Mouse (Mus musculus): ENCODE data around the gene Sh2d2a. TPM values are rescaled to one million over a fixed set of nuclear protein-coding genes. Genes with fewer than 3 reads are reported as not detected.

The Sh2d2a gene
- total RNA-seq (2014; rRNA removed; ENCODE audit: low replicate concordance) (1.7 TPM in 1 of 2 replicates, not detected in the other), polyA plus RNA-seq (2015; fragmentation: Nextera tagmentation; extraction: Ambion mirVana) (0.08 and 0.10 TPM in 2 replicates)

GRCm38 (mm10) chr3:87846650-87847110, at the start of gene Sh2d2a:
Sh2d2a (plus strand) TSS chr3:87846755.
- H3K27ac ChIP-seq (ENCODE audit: low read depth), result peak within 1 kb of the TSS; percentile 55; the same call in 1 of the 2 replicates
- H3K4me1 ChIP-seq (ENCODE audit: control insufficient read depth, insufficient read depth), result peaks cover 4% of the 10 kb centered on the region; the same call in 1 of the 2 replicates
- WGBS, result 60% methylated on average over 7 of the region's 7 CpGs
- H3K27me3 ChIP-seq (ENCODE audit: control insufficient read depth, insufficient read depth, low read length), result no peaks in the 10 kb centered on the region
- no peaks in the 10 kb centered on the region for H3K36me3 ChIP-seq (replicated peaks; ENCODE audit: control insufficient read depth, insufficient read depth, low read length)
- no peak for TF ChIP-seq CTCF (IDR thresholded peaks at IDR 0.05; ENCODE audit: low read depth)
- no peak for TF ChIP-seq EP300 (IDR thresholded peaks at IDR 0.05; ENCODE audit: low read depth)
- H3K4me3 ChIP-seq (ENCODE audit: low read depth, low read length), result no peak within 1 kb of the TSS; the same call in 1 of the 2 replicates
- H3K9ac ChIP-seq (replicated peaks; ENCODE audit: low read depth, low read length), result no peak within 1 kb of the TSS
- H3K9me3 ChIP-seq (replicated peaks; ENCODE audit: control insufficient read depth, low read length), result no peaks in the 10 kb centered on the region
- no peak for ATAC-seq (ENCODE audit: insufficient read depth, low read depth)
- peak within 1 kb of the TSS; percentile 22; the same call in 1 of the 2 replicates for H3K4me2 ChIP-seq (ENCODE audit: low read depth, low read length)
- DNase-seq (ENCODE audit: low spot score), result peak; percentile 17

GRCm38 (mm10) chr3:87801681-87802080, 44.9 kb upstream of the Sh2d2a start:
- Histone ChIP-seq H3K4me2 (ENCODE audit: low read depth, low read length) (no peak overlapping the region), H3K4me1 (ENCODE audit: control insufficient read depth, insufficient read depth) (no peaks in the 10 kb centered on the region), H3K27me3 (ENCODE audit: control insufficient read depth, insufficient read depth, low read length) (peaks cover 94% of the 10 kb centered on the region), H3K4me3 (ENCODE audit: low read depth, low read length) (no peak overlapping the region), H3K36me3 (replicated peaks; ENCODE audit: control insufficient read depth, insufficient read depth, low read length) (no peaks in the 10 kb centered on the region), H3K9ac (replicated peaks; ENCODE audit: low read depth, low read length) (no peak overlapping the region), H3K9me3 (replicated peaks; ENCODE audit: control insufficient read depth, low read length) (no peaks in the 10 kb centered on the region), H3K27ac (ENCODE audit: low read depth) (no peak overlapping the region)
- 55% methylated on average over 5 of the region's 5 CpGs for WGBS
- TF ChIP-seq CTCF (IDR thresholded peaks at IDR 0.05; ENCODE audit: low read depth), result no peak
- no peak for TF ChIP-seq EP300 (IDR thresholded peaks at IDR 0.05; ENCODE audit: low read depth)
- no peak for ATAC-seq (ENCODE audit: insufficient read depth, low read depth)
- no peak for DNase-seq (ENCODE audit: low spot score)

- peak overlapping the region; percentile 57 for H3K4me2 ChIP-seq (ENCODE audit: low read depth, low read length)
- H3K27me3 ChIP-seq (ENCODE audit: control insufficient read depth, insufficient read depth, low read length), result peaks cover 85% of the 10 kb centered on the region
- no peak overlapping the region for H3K9ac ChIP-seq (replicated peaks; ENCODE audit: low read depth, low read length)
- DNase-seq (ENCODE audit: low spot score) (no peak), ATAC-seq (ENCODE audit: insufficient read depth, low read depth) (no peak)
- no peaks in the 10 kb centered on the region for H3K36me3 ChIP-seq (replicated peaks; ENCODE audit: control insufficient read depth, insufficient read depth, low read length)
- H3K9me3 ChIP-seq (replicated peaks; ENCODE audit: control insufficient read depth, low read length), result no peaks in the 10 kb centered on the region
- H3K4me3 ChIP-seq (ENCODE audit: low read depth, low read length), result peak overlapping the region; percentile 38
- TF ChIP-seq CTCF (IDR thresholded peaks at IDR 0.05; ENCODE audit: low read depth) (no peak), EP300 (IDR thresholded peaks at IDR 0.05; ENCODE audit: low read depth) (no peak)
- H3K27ac ChIP-seq (ENCODE audit: low read depth), result no peak overlapping the region
- WGBS, result 4% methylated on average over 26 of the region's 26 CpGs
- no peaks in the 10 kb centered on the region for H3K4me1 ChIP-seq (ENCODE audit: control insufficient read depth, insufficient read depth)
These were observed 42.4 kb upstream of the Sh2d2a start for GRCm38 (mm10) chr3:87804038-87804677.

- H3K4me2 ChIP-seq (ENCODE audit: low read depth, low read length), result no peak overlapping the region
- peaks cover 79% of the 10 kb centered on the region for H3K27me3 ChIP-seq (ENCODE audit: control insufficient read depth, insufficient read depth, low read length)
- DNase-seq (ENCODE audit: low spot score) (no peak), ATAC-seq (ENCODE audit: insufficient read depth, low read depth) (peak; percentile 33; the same call in 1 of the 2 replicates)
- H3K27ac ChIP-seq (ENCODE audit: low read depth), result no peak overlapping the region
- H3K4me3 ChIP-seq (ENCODE audit: low read depth, low read length), result no peak overlapping the region
- no peak for TF ChIP-seq EP300 (IDR thresholded peaks at IDR 0.05; ENCODE audit: low read depth)
- TF ChIP-seq CTCF (IDR thresholded peaks at IDR 0.05; ENCODE audit: low read depth), result no peak
- no peak overlapping the region for H3K9ac ChIP-seq (replicated peaks; ENCODE audit: low read depth, low read length)
- H3K4me1 ChIP-seq (ENCODE audit: control insufficient read depth, insufficient read depth), result no peaks in the 10 kb centered on the region
- no peaks in the 10 kb centered on the region for H3K36me3 ChIP-seq (replicated peaks; ENCODE audit: control insufficient read depth, insufficient read depth, low read length)
- 7% methylated on average over 27 of the region's 28 CpGs for WGBS
- H3K9me3 ChIP-seq (replicated peaks; ENCODE audit: control insufficient read depth, low read length), result no peaks in the 10 kb centered on the region
These were observed 37.1 kb upstream of the Sh2d2a start for GRCm38 (mm10) chr3:87809322-87809962.

GRCm38 (mm10) chr3:87811297-87811696, 35.3 kb upstream of the Sh2d2a start:
- Histone ChIP-seq H3K36me3 (replicated peaks; ENCODE audit: control insufficient read depth, insufficient read depth, low read length) (no peaks in the 10 kb centered on the region), H3K9me3 (replicated peaks; ENCODE audit: control insufficient read depth, low read length) (no peaks in the 10 kb centered on the region), H3K27me3 (ENCODE audit: control insufficient read depth, insufficient read depth, low read length) (peaks cover 78% of the 10 kb centered on the region), H3K4me3 (ENCODE audit: low read depth, low read length) (no peak overlapping the region), H3K27ac (ENCODE audit: low read depth) (no peak overlapping the region), H3K9ac (replicated peaks; ENCODE audit: low read depth, low read length) (no peak overlapping the region), H3K4me2 (ENCODE audit: low read depth, low read length) (no peak overlapping the region), H3K4me1 (ENCODE audit: control insufficient read depth, insufficient read depth) (no peaks in the 10 kb centered on the region)
- DNase-seq (ENCODE audit: low spot score) (no peak), ATAC-seq (ENCODE audit: insufficient read depth, low read depth) (no peak)
- 75% methylated on average over 8 of the region's 8 CpGs for WGBS
- TF ChIP-seq CTCF (IDR thresholded peaks at IDR 0.05; ENCODE audit: low read depth) (no peak), EP300 (IDR thresholded peaks at IDR 0.05; ENCODE audit: low read depth) (no peak)

Measured in heart, postnatal 0 days (tissue).